Mouse (Mus musculus) hindbrain, embryonic 13.5 days (tissue): ENCODE data around the gene Ptpn5. TPM values are rescaled to one million over a fixed set of nuclear protein-coding genes. Genes with fewer than 3 reads are reported as not detected.

Experiments used
- ATAC-seq: fragments of 200-750 bp; cut with Nextera tagmentation; 2 replicates; pipeline ENCODE4 v1.8.0; 2017; ENCODE audit warnings: moderate TSS enrichment; ENCODE audit not compliant: low FRiP score
- H3K27ac ChIP-seq: fragments of 300-500 bp; sonication (generic); 2 replicates; pipeline ENCODE4 v1.5.1; 2015; ENCODE audit warnings: inconsistent platforms, mild to moderate bottlenecking, moderate library complexity
- H3K27me3 ChIP-seq: fragments of 300-500 bp; sonication (generic); 2 replicates; pipeline ENCODE4 v1.6.1; 2015; ENCODE audit warnings: mild to moderate bottlenecking, inconsistent platforms
- H3K36me3 ChIP-seq: fragments of 300-500 bp; sonication (generic); 2 replicates; pipeline ENCODE4 v1.6.1; 2015; ENCODE audit warnings: mild to moderate bottlenecking, inconsistent platforms
- H3K4me1 ChIP-seq: fragments of 300-500 bp; sonication (generic); replicated peaks from 2 replicates; pipeline ENCODE4 v1.6.1; 2015; ENCODE audit warnings: inconsistent platforms
- H3K4me2 ChIP-seq: fragments of 300-500 bp; sonication (generic); 2 replicates; pipeline ENCODE4 v1.6.1; 2015; ENCODE audit warnings: inconsistent platforms, mild to moderate bottlenecking, moderate library complexity
- H3K4me3 ChIP-seq: fragments of 300-500 bp; sonication (generic); 2 replicates; pipeline ENCODE4 v1.5.1; 2015; ENCODE audit warnings: mild to moderate bottlenecking, inconsistent platforms
- H3K9ac ChIP-seq: fragments of 300-500 bp; sonication (generic); 2 replicates; pipeline ENCODE4 v1.6.1; 2015; ENCODE audit warnings: mild to moderate bottlenecking, inconsistent platforms
- H3K9me3 ChIP-seq: fragments of 300-500 bp; sonication (generic); 2 replicates; pipeline ENCODE4 v1.6.1; 2016; ENCODE audit warnings: inconsistent platforms
- WGBS: fragments of 180-500 bp; shearing (Covaris S2); methylation state at CpG from one replicate; pipeline ENCODE4 v1.1.7; 2015; 5-methylcytosine and 5-hydroxymethylcytosine counted together
- polyA plus RNA-seq: library from polyadenylated mRNA; unstranded; fragments of >200 nt; fragmentation: Nextera tagmentation; extraction: Ambion mirVana; gene quantifications from 2 replicates; pipeline ENCODE4 v1.2.1, GENCODE M21; 2015

The Ptpn5 gene
- polyA plus RNA-seq, 1 experiment from 2014 or later = 112 TPM

DNA sequence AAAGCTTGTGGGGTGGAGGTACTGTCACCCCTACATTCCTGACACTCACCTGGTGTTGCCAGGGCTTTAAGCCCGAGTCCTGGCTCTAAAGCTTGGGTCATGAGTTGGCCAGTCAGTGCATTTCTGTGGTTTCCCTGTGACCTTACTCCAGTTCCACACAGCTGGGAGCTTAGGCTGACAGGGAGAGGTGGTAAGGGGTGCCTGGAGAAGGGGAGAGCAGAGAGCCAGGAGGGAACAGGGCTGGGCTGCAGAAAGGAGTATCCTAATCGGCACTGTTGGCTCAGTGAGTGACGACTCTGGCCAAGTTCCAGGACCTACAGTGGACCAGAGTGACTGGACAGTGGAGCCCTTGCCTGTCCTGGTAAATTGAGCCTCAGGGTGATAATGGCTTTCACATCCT is 81.2 kb downstream of the Ptpn5 start:
- peak overlapping the region; percentile 81 for H3K4me2 ChIP-seq
- H3K27ac ChIP-seq = peak overlapping the region; percentile 97; the same call in 1 of the 2 replicates
- peaks cover 15% of the 10 kb centered on the region for H3K36me3 ChIP-seq
- no peak for ATAC-seq
- H3K4me1 ChIP-seq = peaks cover 27% of the 10 kb centered on the region
- 39% methylated on average over 3 of the region's 3 CpGs for WGBS
- H3K27me3 ChIP-seq = peaks cover 12% of the 10 kb centered on the region
- peak overlapping the region; percentile 90 for H3K9ac ChIP-seq
- H3K9me3 ChIP-seq = no peaks in the 10 kb centered on the region
- peak overlapping the region; percentile 82; the same call in 1 of the 2 replicates for H3K4me3 ChIP-seq

GRCm38 (mm10) chr7:47051404-47052151 is 81.9 kb downstream of the Ptpn5 start:
- H3K27me3 ChIP-seq = peaks cover 12% of the 10 kb centered on the region
- peak overlapping the region; percentile 82 for H3K4me3 ChIP-seq
- peak overlapping the region; percentile 81 for H3K4me2 ChIP-seq
- H3K9ac ChIP-seq = peak overlapping the region; percentile 90
- no peaks in the 10 kb centered on the region for H3K9me3 ChIP-seq
- peak overlapping the region; percentile 97; the same call in 1 of the 2 replicates for H3K27ac ChIP-seq
- WGBS = 19% methylated on average over 2 of the region's 2 CpGs
- peaks cover 15% of the 10 kb centered on the region for H3K36me3 ChIP-seq
- no peak for ATAC-seq
- H3K4me1 ChIP-seq = peaks cover 27% of the 10 kb centered on the region

DNA sequence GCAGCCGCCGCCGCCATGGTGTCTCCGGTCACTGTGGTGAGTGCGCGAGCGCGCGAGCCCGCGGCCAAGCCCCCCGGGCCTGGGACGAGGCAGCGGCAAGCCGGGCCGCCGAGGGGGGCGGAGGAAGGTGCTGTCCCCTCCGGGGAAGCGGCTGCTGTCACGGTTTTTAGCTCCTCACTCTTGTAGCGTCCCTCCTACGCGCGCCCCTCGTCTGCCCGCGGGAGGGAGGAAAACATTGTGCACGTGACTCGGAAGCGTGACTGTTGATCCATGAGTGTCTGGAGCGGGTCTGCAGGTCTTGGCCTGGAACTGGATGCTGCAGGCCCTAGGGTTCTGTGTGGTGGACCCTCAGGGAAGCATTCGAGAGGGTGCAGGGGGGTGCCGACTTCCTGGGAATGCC is 82.7 kb downstream of the Ptpn5 start:
- peak overlapping the region; percentile 97 for H3K27ac ChIP-seq
- peaks cover 15% of the 10 kb centered on the region for H3K36me3 ChIP-seq
- peak overlapping the region; percentile 82 for H3K4me3 ChIP-seq
- H3K9me3 ChIP-seq = no peaks in the 10 kb centered on the region
- peak overlapping the region; percentile 81 for H3K4me2 ChIP-seq
- peaks cover 27% of the 10 kb centered on the region for H3K4me1 ChIP-seq
- 2% methylated on average over 26 of the region's 34 CpGs for WGBS
- peak overlapping the region; percentile 90 for H3K9ac ChIP-seq
- peak; percentile 81 for ATAC-seq
- peaks cover 12% of the 10 kb centered on the region for H3K27me3 ChIP-seq

DNA sequence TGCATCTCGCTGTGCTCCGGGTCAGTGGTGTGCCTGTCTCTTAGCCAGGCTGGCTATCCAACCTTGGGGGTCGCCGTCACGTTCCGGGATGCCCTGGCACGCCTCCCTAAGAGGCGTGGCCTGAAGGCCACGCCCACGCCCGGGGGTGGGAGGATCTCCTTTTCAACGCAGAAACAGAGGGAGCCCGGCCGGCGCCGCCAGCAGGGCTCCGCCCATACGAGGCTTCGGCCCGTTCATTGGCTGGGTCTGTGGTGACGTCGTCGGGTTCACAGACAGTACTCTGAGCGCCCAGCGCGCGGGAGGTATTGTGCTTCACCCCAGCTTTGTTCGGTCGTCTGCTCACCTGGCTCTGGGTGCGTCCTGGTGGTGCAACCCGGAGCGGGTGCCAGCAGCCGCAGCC is 83.1 kb downstream of the Ptpn5 start, which contains the start of gene Tmem86a:
Gene Tmem86a, plus strand, starts transcription at position 236 of the 400 bp plus-strand sequence.
- ATAC-seq = peak; percentile 99
- Histone ChIP-seq H3K9ac (peak within 1 kb of the TSS; percentile 90), H3K4me1 (peaks cover 27% of the 10 kb centered on the region), H3K27me3 (peaks cover 12% of the 10 kb centered on the region), H3K27ac (peak within 1 kb of the TSS; percentile 97), H3K4me3 (peak within 1 kb of the TSS; percentile 82), H3K36me3 (peaks cover 15% of the 10 kb centered on the region), H3K4me2 (peak within 1 kb of the TSS; percentile 81), H3K9me3 (no peaks in the 10 kb centered on the region)
- WGBS = 0% methylated on average over 33 of the region's 33 CpGs

DNA sequence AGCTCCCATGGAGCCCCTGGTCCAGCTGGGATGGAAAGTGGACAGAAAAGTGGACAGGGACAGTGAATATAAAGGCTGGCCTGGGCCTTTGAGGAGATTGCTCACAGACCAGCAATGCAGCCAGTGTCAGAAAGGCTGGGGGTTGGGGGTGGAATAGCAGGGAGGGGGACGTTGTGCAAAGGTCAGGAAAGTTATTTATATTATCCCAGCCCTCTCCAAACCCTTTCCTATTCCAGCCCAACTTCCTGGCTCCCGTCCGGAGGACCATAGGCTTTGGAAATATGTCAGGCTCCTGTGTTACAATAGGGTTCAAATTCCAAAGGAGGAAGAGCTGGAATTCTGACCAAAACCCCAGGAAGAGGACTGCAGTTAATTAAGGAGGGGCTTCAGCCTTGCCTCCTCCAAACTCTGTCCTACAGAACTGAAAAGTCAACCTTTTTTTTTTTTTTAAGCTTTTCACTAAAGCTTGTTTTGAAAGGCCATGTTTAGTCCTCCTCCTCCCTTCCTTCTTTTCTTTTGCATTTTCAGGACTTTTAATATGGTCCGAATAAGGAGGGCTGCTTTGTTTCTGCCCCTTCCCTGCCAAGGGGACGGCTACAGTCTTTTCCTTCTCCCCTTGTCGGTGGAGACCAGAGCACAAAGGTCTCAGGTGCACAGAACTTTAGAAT is 90.5 kb downstream of the Ptpn5 start:
- H3K9ac ChIP-seq = no peak overlapping the region
- no peak overlapping the region for H3K4me3 ChIP-seq
- no peaks in the 10 kb centered on the region for H3K9me3 ChIP-seq
- WGBS = 64% methylated on average over 6 of the region's 6 CpGs
- H3K27me3 ChIP-seq = peaks cover 3% of the 10 kb centered on the region; the same call in 1 of the 2 replicates
- no peak overlapping the region for H3K27ac ChIP-seq
- ATAC-seq = no peak
- peaks cover 6% of the 10 kb centered on the region for H3K4me1 ChIP-seq
- H3K4me2 ChIP-seq = no peak overlapping the region
- H3K36me3 ChIP-seq = no peaks in the 10 kb centered on the region

GRCm38 (mm10) chr7:47042121-47042520 is 91.4 kb downstream of the Ptpn5 start:
- no peak overlapping the region for H3K4me2 ChIP-seq
- no peak for ATAC-seq
- H3K27me3 ChIP-seq = no peaks in the 10 kb centered on the region
- no peak overlapping the region for H3K27ac ChIP-seq
- peaks cover 6% of the 10 kb centered on the region for H3K4me1 ChIP-seq
- no peaks in the 10 kb centered on the region for H3K36me3 ChIP-seq
- no peaks in the 10 kb centered on the region for H3K9me3 ChIP-seq
- no peak overlapping the region for H3K9ac ChIP-seq
- H3K4me3 ChIP-seq = no peak overlapping the region
- 69% methylated on average over 4 of the region's 4 CpGs for WGBS

DNA sequence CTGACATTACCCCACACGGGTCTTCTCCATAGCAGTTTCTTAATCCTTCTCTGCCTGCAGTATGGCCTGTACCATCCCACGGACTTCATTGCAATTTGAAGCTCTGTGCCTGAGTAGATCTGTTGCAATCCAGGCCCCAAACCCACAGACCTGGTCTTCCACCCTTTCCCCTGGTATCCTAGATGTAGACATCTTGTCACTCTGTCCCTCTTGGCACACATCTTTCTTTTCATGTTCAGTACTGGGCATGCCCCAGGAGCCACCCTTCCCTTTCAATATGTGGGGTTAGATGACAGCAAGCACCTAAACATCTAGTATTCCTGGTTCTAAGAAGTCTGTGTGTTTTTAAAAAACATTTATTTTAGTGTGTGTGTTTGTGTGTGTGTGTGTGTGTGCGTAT is 91.8 kb downstream of the Ptpn5 start:
- Histone ChIP-seq H3K36me3 (no peaks in the 10 kb centered on the region), H3K4me1 (peaks cover 6% of the 10 kb centered on the region), H3K27ac (no peak overlapping the region), H3K27me3 (no peaks in the 10 kb centered on the region), H3K9me3 (no peaks in the 10 kb centered on the region), H3K4me2 (no peak overlapping the region), H3K4me3 (no peak overlapping the region), H3K9ac (no peak overlapping the region)
- ATAC-seq = no peak
- WGBS = 79% methylated on average over 3 of the region's 3 CpGs

- no peak overlapping the region for H3K27ac ChIP-seq
- H3K36me3 ChIP-seq = no peaks in the 10 kb centered on the region
- no peak overlapping the region for H3K9ac ChIP-seq
- ATAC-seq = no peak
- no peaks in the 10 kb centered on the region for H3K4me1 ChIP-seq
- H3K9me3 ChIP-seq = no peaks in the 10 kb centered on the region
- WGBS = 82% methylated on average over 8 of the region's 8 CpGs
- no peak overlapping the region for H3K4me3 ChIP-seq
- no peak overlapping the region for H3K4me2 ChIP-seq
- H3K27me3 ChIP-seq = no peaks in the 10 kb centered on the region
These were observed 98.1 kb downstream of the Ptpn5 start for GRCm38 (mm10) chr7:47035426-47035825.

DNA sequence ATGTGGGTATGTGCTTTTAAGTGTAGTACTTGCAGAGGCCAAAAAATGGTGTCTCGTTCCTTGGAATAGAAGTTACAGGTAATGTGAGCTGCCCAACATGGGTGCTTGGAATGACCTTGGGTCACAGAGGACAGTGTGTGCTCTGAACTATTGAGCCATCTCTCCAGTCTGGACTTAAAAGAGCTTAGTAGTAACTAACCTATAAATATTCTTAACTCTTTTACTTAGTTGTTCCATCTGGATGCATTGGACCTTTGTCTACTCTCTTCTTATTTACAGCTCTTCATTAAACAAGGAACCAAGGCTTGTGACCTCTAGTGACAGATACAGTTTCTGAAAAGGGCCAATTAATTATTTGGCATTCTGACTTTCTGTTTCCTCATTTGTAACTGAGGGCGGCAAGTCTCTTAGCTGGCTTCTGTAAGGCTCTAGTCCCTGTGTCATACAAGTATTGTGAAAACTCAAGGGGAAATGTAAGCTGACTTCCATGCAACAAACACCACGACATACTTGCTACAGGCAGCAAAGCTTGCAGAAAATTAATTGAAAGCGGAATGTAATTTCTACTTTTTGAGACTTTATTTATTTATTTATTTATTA is 98.6 kb downstream of the Ptpn5 start:
- H3K9ac ChIP-seq = no peak overlapping the region
- ATAC-seq = no peak
- no peaks in the 10 kb centered on the region for H3K27me3 ChIP-seq
- H3K4me2 ChIP-seq = no peak overlapping the region
- WGBS = 89% methylated on average over 4 of the region's 4 CpGs
- no peaks in the 10 kb centered on the region for H3K36me3 ChIP-seq
- no peak overlapping the region for H3K4me3 ChIP-seq
- H3K27ac ChIP-seq = no peak overlapping the region
- H3K4me1 ChIP-seq = no peaks in the 10 kb centered on the region
- H3K9me3 ChIP-seq = no peaks in the 10 kb centered on the region

DNA sequence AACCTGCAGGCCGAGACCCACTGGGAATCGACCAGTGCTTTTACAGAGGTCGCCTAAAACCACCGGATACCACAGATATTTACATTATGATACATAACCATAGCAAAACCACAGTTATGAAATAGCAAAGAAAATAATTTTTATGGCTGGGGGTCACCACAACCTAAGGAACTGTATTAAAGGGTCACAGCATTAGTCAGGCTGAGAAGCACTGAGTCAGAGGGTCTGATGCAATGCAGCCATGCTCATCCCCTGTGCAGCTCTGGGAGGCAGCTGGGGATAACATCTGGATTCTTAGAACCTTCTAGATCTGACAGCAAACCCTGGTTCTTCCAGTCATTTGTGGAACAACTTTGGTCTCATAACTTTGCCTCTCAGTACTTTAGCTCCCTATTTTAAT is 102.1 kb downstream of the Ptpn5 start:
- no peak overlapping the region for H3K4me2 ChIP-seq
- H3K9me3 ChIP-seq = no peaks in the 10 kb centered on the region
- no peak for ATAC-seq
- H3K27ac ChIP-seq = no peak overlapping the region
- H3K36me3 ChIP-seq = no peaks in the 10 kb centered on the region
- no peaks in the 10 kb centered on the region for H3K27me3 ChIP-seq
- H3K9ac ChIP-seq = no peak overlapping the region
- H3K4me3 ChIP-seq = no peak overlapping the region
- WGBS = 85% methylated on average over 4 of the region's 4 CpGs
- H3K4me1 ChIP-seq = no peaks in the 10 kb centered on the region

GRCm38 (mm10) chr7:47030517-47031193 is 102.8 kb downstream of the Ptpn5 start:
- ATAC-seq = no peak
- Histone ChIP-seq H3K9me3 (no peaks in the 10 kb centered on the region), H3K9ac (no peak overlapping the region), H3K27ac (no peak overlapping the region), H3K4me3 (no peak overlapping the region), H3K36me3 (no peaks in the 10 kb centered on the region), H3K4me2 (no peak overlapping the region), H3K27me3 (no peaks in the 10 kb centered on the region), H3K4me1 (no peaks in the 10 kb centered on the region)
- 82% methylated on average over 9 of the region's 9 CpGs for WGBS
